Mouse (Mus musculus) forebrain, embryonic 15.5 days (tissue): ENCODE measurements around the gene Il24. TPM values are rescaled to one million over a fixed set of nuclear protein-coding genes. Genes with fewer than 3 reads are reported as not detected.

Experiments used
- ATAC-seq: fragments of 200-750 bp; cut with Nextera tagmentation; replicated peaks from 2 replicates; pipeline ENCODE4 v1.8.0; 2017; ENCODE audit warnings: mild to moderate bottlenecking, moderate TSS enrichment, moderate library complexity
- H3K27ac ChIP-seq: fragments of 300-500 bp; sonication (generic); replicated peaks from 2 replicates; pipeline ENCODE4 v1.5.1; 2015; ENCODE audit warnings: mild to moderate bottlenecking, inconsistent platforms
- H3K27me3 ChIP-seq: fragments of 300-500 bp; sonication (generic); 2 replicates; pipeline ENCODE4 v1.6.1; 2015; ENCODE audit warnings: inconsistent platforms
- H3K36me3 ChIP-seq: fragments of 300-500 bp; sonication (generic); 2 replicates; pipeline ENCODE4 v1.6.1; 2015; ENCODE audit warnings: mild to moderate bottlenecking, inconsistent platforms
- H3K4me1 ChIP-seq: fragments of 300-500 bp; sonication (generic); 2 replicates; pipeline ENCODE4 v1.6.1; 2015; ENCODE audit warnings: inconsistent platforms
- H3K4me2 ChIP-seq: fragments of 300-500 bp; sonication (generic); replicated peaks from 2 replicates; pipeline ENCODE4 v1.6.1; 2015; ENCODE audit warnings: mild to moderate bottlenecking, inconsistent platforms
- H3K4me3 ChIP-seq: fragments of 300-500 bp; sonication (generic); 2 replicates; pipeline ENCODE4 v1.5.1; 2015; ENCODE audit warnings: mild to moderate bottlenecking, inconsistent platforms
- H3K9ac ChIP-seq: fragments of 300-500 bp; sonication (generic); replicated peaks from 2 replicates; pipeline ENCODE4 v1.6.1; 2015; ENCODE audit warnings: mild to moderate bottlenecking, inconsistent platforms
- H3K9me3 ChIP-seq: fragments of 300-500 bp; sonication (generic); 2 replicates; pipeline ENCODE4 v1.6.1; 2016; ENCODE audit warnings: inconsistent platforms
- WGBS: fragments of 180-500 bp; shearing (Covaris S2); methylation state at CpG from one replicate; pipeline ENCODE4 v1.1.7; 2015; ENCODE audit warnings: mixed read lengths; 5-methylcytosine and 5-hydroxymethylcytosine counted together
- polyA plus RNA-seq: library from polyadenylated mRNA; unstranded; fragments of >200 nt; fragmentation: Nextera tagmentation; extraction: Ambion mirVana; gene quantifications from 2 replicates; pipeline ENCODE4 v1.2.1, GENCODE M21; 2015

The Il24 gene
- polyA plus RNA-seq, result not detected in 2 replicates

DNA sequence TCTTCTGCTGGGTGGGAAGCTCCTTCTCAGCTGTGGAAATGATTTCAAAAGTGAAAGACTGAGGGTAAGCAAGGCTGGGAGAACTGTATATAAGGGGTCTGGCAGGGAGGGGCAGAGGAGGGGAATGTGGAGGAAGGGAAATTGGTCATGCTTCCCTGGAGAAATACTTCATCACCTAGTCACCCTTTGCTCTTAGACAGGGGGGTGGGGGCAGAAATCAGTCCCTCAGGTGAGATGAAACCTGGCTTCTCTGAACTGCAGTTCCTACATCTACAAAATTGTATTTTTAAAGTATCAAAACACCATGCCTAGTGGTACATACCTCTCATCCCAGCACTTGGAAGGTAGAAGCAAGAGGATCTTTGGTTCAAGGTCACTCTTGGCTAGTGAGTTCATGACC is at the start of gene Il24:
Gene Il24, minus strand, starts transcription at position 101 of the 400 bp plus-strand sequence.
- Histone ChIP-seq H3K27ac (no peak within 1 kb of the TSS), H3K9me3 (no peaks in the 10 kb centered on the region), H3K27me3 (no peaks in the 10 kb centered on the region), H3K9ac (no peak within 1 kb of the TSS), H3K4me3 (no peak within 1 kb of the TSS), H3K4me2 (no peak within 1 kb of the TSS), H3K4me1 (no peaks in the 10 kb centered on the region), H3K36me3 (no peaks in the 10 kb centered on the region)
- ATAC-seq, result no peak

DNA sequence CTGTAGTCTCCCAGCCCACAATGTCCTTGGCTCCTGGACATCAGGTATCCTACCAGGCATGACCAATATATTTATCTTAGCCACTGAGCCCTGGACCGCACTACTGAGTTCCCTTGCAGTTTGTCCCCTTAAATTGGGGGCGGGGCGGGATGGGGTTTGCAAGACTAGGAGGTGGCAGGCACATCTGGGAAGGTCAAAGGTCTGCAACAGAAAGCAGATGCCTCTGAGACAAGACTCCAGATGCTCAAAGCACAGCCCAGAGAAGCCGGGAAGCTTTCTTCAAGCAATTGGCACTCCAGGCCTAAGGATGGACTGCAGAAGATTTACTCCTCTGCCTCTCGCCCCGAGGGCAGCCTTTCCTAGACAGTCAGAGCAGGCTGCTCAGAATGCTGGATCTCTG is 49.1 kb upstream of the Il24 start:
- no peak for ATAC-seq
- no peaks in the 10 kb centered on the region for H3K36me3 ChIP-seq
- 78% methylated on average over 6 of the region's 6 CpGs for WGBS

DNA sequence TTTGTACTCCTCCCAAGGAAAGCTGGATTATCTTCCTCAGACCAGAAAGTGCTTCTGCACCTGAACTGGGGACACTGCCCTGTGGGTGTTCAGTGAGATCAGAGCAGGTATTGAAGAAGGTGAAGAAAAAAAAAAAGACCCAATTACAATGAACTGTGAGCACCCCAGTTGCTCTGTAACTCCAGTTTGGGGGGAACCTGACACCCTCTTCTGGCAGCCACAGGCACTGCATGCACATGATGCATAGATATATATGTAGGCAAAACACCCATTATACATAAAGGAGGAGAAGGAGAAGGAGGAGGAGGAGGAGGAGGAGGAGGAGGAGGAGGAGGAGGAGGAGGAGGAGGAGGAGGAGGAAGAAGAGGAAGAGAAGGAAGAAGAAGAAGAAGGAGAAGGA is 39.2 kb upstream of the Il24 start:
- H3K4me2 ChIP-seq, result no peak overlapping the region
- H3K27ac ChIP-seq, result no peak overlapping the region
- no peaks in the 10 kb centered on the region for H3K27me3 ChIP-seq
- no peaks in the 10 kb centered on the region for H3K4me1 ChIP-seq
- no peaks in the 10 kb centered on the region for H3K9me3 ChIP-seq
- no peak overlapping the region for H3K4me3 ChIP-seq
- no peak for ATAC-seq
- H3K9ac ChIP-seq, result no peak overlapping the region
- H3K36me3 ChIP-seq, result no peaks in the 10 kb centered on the region

More for the DNA sequence above, 49.1 kb upstream of the Il24 start:
- Histone ChIP-seq H3K27ac (no peak overlapping the region), H3K4me1 (no peaks in the 10 kb centered on the region), H3K9me3 (no peaks in the 10 kb centered on the region), H3K9ac (no peak overlapping the region), H3K4me2 (no peak overlapping the region), H3K4me3 (no peak overlapping the region), H3K27me3 (no peaks in the 10 kb centered on the region)

DNA sequence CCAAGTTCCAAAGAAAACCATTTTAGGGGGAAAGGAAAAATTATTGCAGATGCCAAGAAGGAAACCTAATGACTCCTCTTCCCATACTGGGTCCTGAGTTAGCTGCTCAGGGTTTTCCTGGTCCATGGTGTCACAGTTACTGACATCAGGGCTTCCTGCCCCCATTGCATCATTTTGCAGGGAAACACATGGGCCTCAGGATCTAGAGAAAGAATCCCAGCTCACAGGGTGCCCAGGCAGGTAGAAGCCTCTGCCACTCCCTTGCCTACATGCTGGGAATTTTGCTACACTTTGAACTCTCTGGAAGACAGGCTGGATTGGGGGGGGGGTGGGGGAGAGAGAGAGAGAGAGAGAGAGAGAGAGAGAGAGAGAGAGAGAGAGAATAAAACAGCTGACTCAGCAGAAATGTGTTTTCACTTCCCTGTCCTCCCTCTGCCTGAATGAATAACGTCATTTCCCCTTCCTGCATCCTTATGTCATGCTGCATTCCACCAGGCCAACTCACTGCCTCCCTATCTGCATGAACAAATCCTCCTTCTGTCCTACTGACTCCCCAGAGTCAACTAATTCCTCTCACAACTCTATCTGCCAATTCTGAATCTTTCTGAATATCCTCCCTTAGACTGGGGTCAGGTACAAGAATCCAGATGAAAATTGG is 31.2 kb upstream of the Il24 start:
- no peak overlapping the region for H3K4me3 ChIP-seq

DNA sequence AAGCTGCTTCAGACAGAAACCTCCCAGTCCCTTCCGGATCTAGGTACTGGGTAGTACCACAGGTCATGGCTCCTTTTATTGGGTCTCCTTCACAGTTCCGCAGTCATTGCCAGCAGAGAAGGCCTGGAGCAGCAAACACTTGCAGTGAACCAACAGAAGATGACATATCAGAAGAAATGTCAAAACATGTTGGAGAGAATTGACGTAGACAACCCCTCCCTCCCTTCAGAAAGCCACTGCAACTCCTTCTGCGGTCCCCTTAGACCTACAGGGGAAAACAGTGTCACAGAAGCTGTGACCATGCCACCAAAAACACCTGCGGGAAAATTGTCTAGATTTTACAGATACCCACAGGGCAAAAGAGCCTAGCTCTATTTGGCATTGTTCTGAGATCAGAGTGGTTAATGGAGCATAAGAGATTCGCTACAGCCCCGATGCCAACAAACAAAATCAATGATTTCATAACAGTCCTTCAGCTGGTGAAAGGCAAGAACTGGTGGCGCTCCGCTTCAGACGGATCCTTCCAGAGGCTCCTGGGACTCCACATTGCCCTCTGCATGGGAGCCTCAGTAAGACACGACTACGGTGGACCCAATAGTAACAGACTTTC is 24.3 kb upstream of the Il24 start, which contains the start of gene Il20:
Gene Il20, minus strand, starts transcription at position 51 of the 610 bp plus-strand sequence.
- Histone ChIP-seq H3K4me2 (no peak within 1 kb of the TSS), H3K27ac (no peak within 1 kb of the TSS), H3K4me1 (no peaks in the 10 kb centered on the region), H3K4me3 (no peak within 1 kb of the TSS), H3K9me3 (no peaks in the 10 kb centered on the region), H3K9ac (no peak within 1 kb of the TSS), H3K36me3 (no peaks in the 10 kb centered on the region), H3K27me3 (no peaks in the 10 kb centered on the region)
- 62% methylated on average over 12 of the region's 12 CpGs for WGBS
- ATAC-seq, result no peak

More for the DNA sequence above, 31.2 kb upstream of the Il24 start:
- Histone ChIP-seq H3K9ac (no peak overlapping the region), H3K9me3 (no peaks in the 10 kb centered on the region), H3K27ac (no peak overlapping the region), H3K27me3 (no peaks in the 10 kb centered on the region), H3K4me2 (no peak overlapping the region), H3K4me1 (no peaks in the 10 kb centered on the region), H3K36me3 (no peaks in the 10 kb centered on the region)
- WGBS, result 15% methylated on average over 1 of the region's 1 CpGs
- no peak for ATAC-seq

DNA sequence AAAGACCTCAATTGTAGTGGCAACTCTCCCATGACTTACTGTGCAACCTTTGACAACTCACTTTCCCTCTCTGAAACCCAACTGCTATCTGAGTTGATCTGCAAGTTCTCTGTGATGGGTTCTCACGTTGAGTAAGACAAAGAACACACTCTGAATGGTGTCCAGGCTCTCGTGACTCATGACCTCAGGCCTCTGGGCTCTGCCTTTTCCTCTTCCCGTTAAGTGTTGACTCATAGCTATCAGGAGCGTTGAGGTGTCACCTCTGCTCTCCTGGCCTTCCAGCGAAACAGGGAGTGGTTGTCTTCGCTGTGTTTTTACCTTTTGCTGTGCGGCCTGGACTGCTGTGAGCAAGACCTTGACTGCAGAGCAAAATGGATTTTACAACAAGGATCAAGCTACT is 15.3 kb upstream of the Il24 start:
- no peaks in the 10 kb centered on the region for H3K27me3 ChIP-seq
- H3K9ac ChIP-seq, result no peak overlapping the region
- ATAC-seq, result no peak
- H3K4me3 ChIP-seq, result no peak overlapping the region
- H3K36me3 ChIP-seq, result no peaks in the 10 kb centered on the region
- H3K9me3 ChIP-seq, result no peaks in the 10 kb centered on the region
- 88% methylated on average over 7 of the region's 7 CpGs for WGBS
- no peak overlapping the region for H3K27ac ChIP-seq
- H3K4me2 ChIP-seq, result no peak overlapping the region
- H3K4me1 ChIP-seq, result no peaks in the 10 kb centered on the region

DNA sequence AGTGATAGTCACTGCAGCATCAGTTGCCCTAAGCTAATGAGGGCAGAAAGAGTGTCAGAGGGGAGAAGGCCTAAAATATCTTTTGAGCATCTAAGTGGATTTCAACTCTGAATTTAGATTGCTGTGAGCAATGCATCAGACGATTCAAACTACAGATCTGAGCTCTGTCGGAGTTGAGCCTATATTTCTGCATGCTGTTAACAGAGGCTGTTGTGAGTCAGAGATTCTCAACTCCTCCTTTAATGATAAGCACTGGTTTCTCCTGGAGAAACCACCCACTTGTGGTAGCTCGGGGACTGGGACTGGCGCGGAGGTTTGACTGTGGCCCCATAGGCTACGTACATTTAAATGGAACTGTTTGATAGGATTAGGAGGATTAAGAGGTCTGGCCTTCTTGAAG is 7.2 kb upstream of the Il24 start:
- no peaks in the 10 kb centered on the region for H3K27me3 ChIP-seq
- H3K9ac ChIP-seq, result no peak overlapping the region
- no peak overlapping the region for H3K4me3 ChIP-seq
- H3K36me3 ChIP-seq, result no peaks in the 10 kb centered on the region
- no peak for ATAC-seq
- no peak overlapping the region for H3K4me2 ChIP-seq
- no peak overlapping the region for H3K27ac ChIP-seq
- H3K9me3 ChIP-seq, result no peaks in the 10 kb centered on the region
- WGBS, result 25% methylated on average over 6 of the region's 6 CpGs
- no peaks in the 10 kb centered on the region for H3K4me1 ChIP-seq

DNA sequence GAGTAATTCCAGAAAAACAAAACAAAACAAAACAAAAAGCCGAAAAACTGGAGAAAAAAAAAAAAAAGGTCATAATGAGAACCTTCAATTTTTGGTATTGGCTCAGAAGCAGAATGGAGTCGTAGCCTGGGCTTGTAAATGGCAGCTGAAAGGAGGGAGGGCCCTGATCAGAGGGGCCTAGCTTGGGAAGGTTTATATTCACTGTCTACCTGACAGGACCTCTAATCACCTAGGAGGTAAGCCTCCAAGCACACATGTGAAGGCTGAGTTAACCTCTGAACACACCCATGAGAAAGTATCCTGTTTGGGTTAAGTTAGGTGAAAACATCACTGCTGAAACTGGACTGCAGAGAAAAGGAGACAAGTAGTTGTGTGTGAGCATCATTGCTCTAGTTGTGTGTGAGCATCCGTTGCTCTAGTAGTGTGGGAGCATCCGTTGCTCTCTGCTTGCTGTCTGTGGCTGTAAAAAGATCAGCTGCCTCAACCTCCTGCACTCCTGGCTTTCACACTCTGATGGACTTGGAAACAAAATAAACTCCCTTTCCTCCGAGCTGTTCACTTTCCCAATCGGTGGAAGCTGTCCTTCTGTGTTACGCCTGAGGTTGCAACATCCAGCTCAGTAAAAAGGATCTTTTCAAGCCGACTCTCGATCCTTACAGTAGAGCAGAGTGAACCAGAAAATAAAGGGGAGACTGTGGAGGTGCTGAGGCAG is 6.2 kb upstream of the Il24 start:
- no peaks in the 10 kb centered on the region for H3K36me3 ChIP-seq
- 68% methylated on average over 9 of the region's 9 CpGs for WGBS
- ATAC-seq, result no peak
- H3K9ac ChIP-seq, result no peak overlapping the region
- no peak overlapping the region for H3K4me2 ChIP-seq
- no peaks in the 10 kb centered on the region for H3K27me3 ChIP-seq
- H3K27ac ChIP-seq, result no peak overlapping the region
- H3K9me3 ChIP-seq, result no peaks in the 10 kb centered on the region
- no peaks in the 10 kb centered on the region for H3K4me1 ChIP-seq
- H3K4me3 ChIP-seq, result no peak overlapping the region

DNA sequence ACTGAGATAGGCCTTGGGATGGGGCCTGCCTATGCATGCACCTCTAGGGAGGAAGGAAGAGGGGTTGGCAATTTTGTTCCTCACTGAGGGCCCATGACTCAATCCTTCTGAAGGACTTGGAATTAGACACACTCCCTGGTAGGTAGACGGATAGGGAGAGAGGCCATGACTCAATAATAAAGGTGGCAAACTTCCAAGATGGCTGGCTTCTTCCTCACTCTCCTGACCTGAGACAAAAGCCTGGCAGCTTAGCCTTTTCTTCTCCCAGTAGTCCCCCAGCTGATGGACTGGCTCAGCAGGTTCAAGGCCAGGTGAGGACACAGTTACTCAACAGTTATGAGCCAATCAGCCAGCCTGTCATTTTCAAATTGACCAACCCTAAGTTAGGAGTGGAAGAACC is 5.2 kb upstream of the Il24 start:
- H3K27me3 ChIP-seq, result no peaks in the 10 kb centered on the region
- no peak overlapping the region for H3K27ac ChIP-seq
- no peaks in the 10 kb centered on the region for H3K9me3 ChIP-seq
- no peak overlapping the region for H3K4me2 ChIP-seq
- no peaks in the 10 kb centered on the region for H3K36me3 ChIP-seq
- no peak for ATAC-seq
- no peaks in the 10 kb centered on the region for H3K4me1 ChIP-seq
- H3K9ac ChIP-seq, result no peak overlapping the region
- H3K4me3 ChIP-seq, result no peak overlapping the region
- 61% methylated on average over 1 of the region's 1 CpGs for WGBS

DNA sequence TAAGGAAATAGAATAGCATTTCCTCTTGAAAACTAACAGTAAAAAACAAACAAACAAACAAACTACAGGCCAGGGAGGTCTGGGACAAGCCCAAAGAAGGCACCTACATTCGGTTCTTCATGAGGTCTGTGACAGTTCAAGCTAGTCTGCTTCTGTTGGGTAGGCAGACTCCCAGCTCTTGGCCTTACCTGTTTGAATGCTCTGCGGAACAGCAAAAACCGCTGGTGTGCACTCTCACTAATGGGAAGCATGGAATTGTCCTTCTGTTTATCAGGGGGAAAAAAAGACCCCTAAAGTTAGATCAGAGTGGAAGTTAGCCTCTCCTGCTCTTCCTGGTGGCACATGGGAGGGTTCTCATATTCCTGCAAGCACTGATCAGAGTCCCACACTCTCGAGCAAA is 4.1 kb downstream of the Il24 start:
- no peak for ATAC-seq
- Histone ChIP-seq H3K4me3 (no peak overlapping the region), H3K27ac (no peak overlapping the region), H3K27me3 (no peaks in the 10 kb centered on the region), H3K9ac (no peak overlapping the region), H3K4me2 (no peak overlapping the region), H3K9me3 (no peaks in the 10 kb centered on the region), H3K36me3 (no peaks in the 10 kb centered on the region), H3K4me1 (peaks cover under 1% of the 10 kb centered on the region; the same call in 1 of the 2 replicates)
- 88% methylated on average over 4 of the region's 4 CpGs for WGBS

DNA sequence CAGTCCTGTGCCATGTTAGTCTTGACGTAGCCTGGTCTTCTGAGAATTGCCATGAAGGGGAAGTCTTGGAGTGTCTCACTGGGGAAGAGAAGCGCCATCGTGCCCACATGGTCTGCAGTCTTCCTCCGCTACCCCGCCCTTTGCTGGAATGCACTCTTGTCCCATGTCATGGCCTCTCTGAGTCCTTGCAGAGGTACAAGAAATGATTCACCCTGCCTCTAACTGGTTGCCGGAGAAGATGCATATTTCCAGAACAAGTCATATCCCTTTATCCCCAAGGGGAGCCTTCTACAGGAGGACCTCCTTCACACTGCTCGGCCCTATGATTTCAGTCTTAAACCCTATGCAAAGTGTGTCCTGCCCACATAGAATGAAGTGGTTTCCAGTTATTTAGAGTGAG is 7.3 kb downstream of the Il24 start:
- H3K4me3 ChIP-seq, result no peak overlapping the region
- peaks cover 8% of the 10 kb centered on the region for H3K27me3 ChIP-seq
- H3K9me3 ChIP-seq, result no peaks in the 10 kb centered on the region
- no peaks in the 10 kb centered on the region for H3K36me3 ChIP-seq
- H3K27ac ChIP-seq, result no peak overlapping the region
- ATAC-seq, result no peak
- H3K4me1 ChIP-seq, result peaks cover 6% of the 10 kb centered on the region; the same call in 1 of the 2 replicates
- WGBS, result 91% methylated on average over 7 of the region's 7 CpGs
- no peak overlapping the region for H3K9ac ChIP-seq
- H3K4me2 ChIP-seq, result no peak overlapping the region

DNA sequence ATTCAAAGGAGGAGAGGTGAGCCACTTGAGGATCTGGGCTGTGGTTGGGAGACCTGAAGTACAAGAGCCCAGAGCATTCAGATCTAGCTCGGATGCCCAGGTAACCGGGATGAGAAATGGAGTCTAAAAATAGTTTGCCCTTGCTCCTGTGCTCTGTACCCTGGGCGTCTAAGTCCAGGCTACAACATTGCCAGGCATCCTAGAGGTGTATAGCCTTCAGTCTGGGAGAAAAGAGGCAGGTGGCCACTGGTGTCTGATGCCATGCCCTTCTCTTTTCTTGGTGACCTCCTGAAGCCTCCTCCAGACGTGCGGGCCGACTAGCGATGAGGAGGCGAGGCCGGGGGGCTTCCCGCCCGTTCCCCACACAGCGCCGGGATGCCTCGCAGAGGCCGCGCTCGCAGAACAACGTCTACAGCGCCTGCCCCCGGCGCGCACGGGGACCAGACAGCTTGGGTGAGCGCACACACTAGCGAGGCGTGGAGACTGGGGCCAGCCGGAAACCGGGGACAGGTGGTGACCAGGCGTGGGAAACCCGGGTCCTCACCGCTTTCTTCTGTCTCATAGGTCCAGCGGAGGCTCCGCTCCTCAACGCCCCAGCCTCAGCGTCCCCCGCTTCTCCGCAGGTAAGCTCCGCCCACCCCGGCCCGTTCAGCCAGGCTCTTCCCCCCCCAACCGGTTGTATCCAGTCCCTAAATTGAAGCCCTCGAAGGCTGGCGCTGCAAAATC is 9.2 kb downstream of the Il24 start:
- Histone ChIP-seq H3K27me3 (peaks cover 8% of the 10 kb centered on the region), H3K36me3 (no peaks in the 10 kb centered on the region), H3K4me1 (peaks cover 6% of the 10 kb centered on the region; the same call in 1 of the 2 replicates), H3K4me3 (peak overlapping the region; percentile 45), H3K27ac (no peak overlapping the region), H3K4me2 (peak overlapping the region; percentile 78), H3K9me3 (no peaks in the 10 kb centered on the region), H3K9ac (peak overlapping the region; percentile 46)
- WGBS, result 3% methylated on average over 43 of the region's 43 CpGs
- peak; percentile 75 for ATAC-seq
